Mouse (Mus musculus) inflammation-experienced regulatory T-cells, adult 6 months (primary cell): ENCODE measurements around the gene Vsig10l. TPM values are rescaled to one million over a fixed set of nuclear protein-coding genes. Genes with fewer than 3 reads are reported as not detected.

Source experiments
- ATAC-seq: one replicate; pipeline ENCODE4 v1.8.0; 2017
- polyA plus RNA-seq, 3 experiments: library from polyadenylated mRNA; unstranded; fragments of 100-300 nt; shearing (Covaris generic); gene quantifications; one replicate each; pipeline ENCODE4 v1.2.1; 2017

The Vsig10l gene
- polyA plus RNA-seq, 3 experiments from 2014 or later: 2.4 to 6.8 (median 2.9) TPM

- no peak for ATAC-seq
Measured at GRCm38 (mm10) chr7:43463976-43464375, 1.0 kb downstream of the Vsig10l start.

GRCm38 (mm10) chr7:43464864-43465343, 2.0 kb downstream of the Vsig10l start:
- ATAC-seq: no peak

GRCm38 (mm10) chr7:43465344-43466098, 2.6 kb downstream of the Vsig10l start:
- peak; percentile 84 for ATAC-seq

GRCm38 (mm10) chr7:43466099-43466694, 3.2 kb downstream of the Vsig10l start:
- ATAC-seq: peak; percentile 69

GRCm38 (mm10) chr7:43470373-43470772, 7.4 kb downstream of the Vsig10l start:
- no peak for ATAC-seq

- ATAC-seq: peak; percentile 86
Measured at GRCm38 (mm10) chr7:43475706-43476105, 12.8 kb downstream of the Vsig10l start.

GRCm38 (mm10) chr7:43476376-43476775, 13.4 kb downstream of the Vsig10l start:
- no peak for ATAC-seq

- ATAC-seq: peak; percentile 93
Measured at GRCm38 (mm10) chr7:43481191-43481590, 18.2 kb downstream of the Vsig10l start.

- ATAC-seq: no peak
Measured at GRCm38 (mm10) chr7:43482090-43482716, 19.3 kb downstream of the Vsig10l start.

- ATAC-seq: no peak
Measured at GRCm38 (mm10) chr7:43483236-43483635, 20.3 kb downstream of the Vsig10l start.

GRCm38 (mm10) chr7:43488646-43489045, 25.7 kb downstream of the Vsig10l start:
- no peak for ATAC-seq

GRCm38 (mm10) chr7:43489631-43490125, 26.7 kb downstream of the Vsig10l start, which contains the start of gene Iglon5:
Gene Iglon5 (minus strand): TSS chr7:43490075.
- no peak for ATAC-seq

GRCm38 (mm10) chr7:43490182-43490584, 27.2 kb downstream of the Vsig10l start:
- no peak for ATAC-seq

GRCm38 (mm10) chr7:43490861-43491260, 27.9 kb downstream of the Vsig10l start:
- ATAC-seq: no peak

- ATAC-seq: peak; percentile 67
Measured at GRCm38 (mm10) chr7:43495343-43496021, 32.5 kb downstream of the Vsig10l start.

GRCm38 (mm10) chr7:43511707-43512478, 48.9 kb downstream of the Vsig10l start:
- ATAC-seq: no peak

- no peak for ATAC-seq
Measured at GRCm38 (mm10) chr7:43512519-43512918, 49.6 kb downstream of the Vsig10l start.

GRCm38 (mm10) chr7:43515076-43515475, 52.1 kb downstream of the Vsig10l start:
- ATAC-seq: no peak

GRCm38 (mm10) chr7:43518341-43518740, 55.4 kb downstream of the Vsig10l start:
- ATAC-seq: no peak
